Comparison of ENCODE assay signal across 13 mouse cellular contexts in genomic region chr10:41832191-41832590, GRCm38 (mm10). TPM values are rescaled to one million over a fixed set of nuclear protein-coding genes. Genes with fewer than 3 reads are reported as not detected.
DNase-seq lines count a peak whose midpoint lies in the region; ATAC-seq and TF ChIP-seq lines count a peak whose summit lies in the region.
"Had no signal": no experiment of that assay in that cellular context is flagged by ENCODE, and none has a peak within 500 bp of the region (broad histone marks: within the 10 kb centered on the region; RNA-seq: fewer than 3 reads in every experiment).

No protein-coding gene starts in this region.

- no peaks in the 10 kb centered on the region for H3K27me3 ChIP-seq in kidney, embryonic 16.5 days (ENCODE audit: insufficient read depth, low read length)
- no peaks in the 10 kb centered on the region for H3K27me3 ChIP-seq in kidney, adult 2 months (replicated peaks; ENCODE audit: control insufficient read depth, insufficient read depth, low read length)
- H3K27me3 ChIP-seq in embryonic facial prominence, embryonic 14.5 days (replicated peaks; ENCODE audit: control insufficient read depth, insufficient read depth, low read length): no peaks in the 10 kb centered on the region
- H3K27me3 ChIP-seq in myocyte (ENCODE audit: control insufficient read depth, insufficient read depth, insufficient read length): no peaks in the 10 kb centered on the region
- H3K27me3 ChIP-seq: forebrain, embryonic 13.5 days; liver, embryonic 15.5 days had no signal

- no peak overlapping the region for H3K9ac ChIP-seq in kidney, embryonic 16.5 days (replicated peaks; ENCODE audit: low read length)
- no peak overlapping the region for H3K9ac ChIP-seq in embryonic facial prominence, embryonic 14.5 days (ENCODE audit: low read depth, low read length)
- H3K9ac ChIP-seq: forebrain, embryonic 13.5 days; liver, embryonic 15.5 days had no signal

- H3K4me2 ChIP-seq in kidney, embryonic 16.5 days (replicated peaks; ENCODE audit: low read depth, low read length): no peak overlapping the region
- H3K4me2 ChIP-seq in embryonic facial prominence, embryonic 14.5 days (ENCODE audit: low read depth, low read length): no peak overlapping the region
- H3K4me2 ChIP-seq in myocyte (ENCODE audit: low read depth): no peak overlapping the region
- H3K4me2 ChIP-seq: forebrain, embryonic 13.5 days; liver, embryonic 15.5 days had no signal

- no peak overlapping the region for H3K27ac ChIP-seq in kidney, embryonic 16.5 days (ENCODE audit: low read length)
- no peak overlapping the region for H3K27ac ChIP-seq in kidney, adult 2 months (ENCODE audit: insufficient read depth, low read depth, low read length)
- H3K27ac ChIP-seq in embryonic facial prominence, embryonic 14.5 days (replicated peaks; ENCODE audit: low read depth, low read length): no peak overlapping the region
- H3K27ac ChIP-seq: forebrain, embryonic 13.5 days; liver, embryonic 15.5 days; macrophage had no signal

- WGBS in kidney, embryonic 16.5 days: 35% methylated on average over 6 of the region's 6 CpGs
- WGBS in kidney, adult 2 months: 74% methylated on average over 6 of the region's 6 CpGs
- WGBS in embryonic facial prominence, embryonic 14.5 days: 34% methylated on average over 6 of the region's 6 CpGs

- peaks cover 5% of the 10 kb centered on the region; the same call in 1 of the 2 replicates for H3K9me3 ChIP-seq in kidney, embryonic 16.5 days (ENCODE audit: low read length)
- H3K9me3 ChIP-seq in embryonic facial prominence, embryonic 14.5 days (ENCODE audit: control insufficient read depth, low read length): no peaks in the 10 kb centered on the region
- H3K9me3 ChIP-seq: forebrain, embryonic 13.5 days; liver, embryonic 15.5 days had no signal

- 0 out of 2 replicates have a peak, but pooled peaks cover 4% of the 10 kb centered on the region for H3K4me1 ChIP-seq in kidney, embryonic 16.5 days (ENCODE audit: insufficient read depth, low read length)
- no peaks in the 10 kb centered on the region for H3K4me1 ChIP-seq in kidney, adult 2 months (ENCODE audit: control insufficient read depth, insufficient read depth, low read length)
- H3K4me1 ChIP-seq in embryonic facial prominence, embryonic 14.5 days (ENCODE audit: control insufficient read depth, insufficient read depth, low read length): no peaks in the 10 kb centered on the region

- no peak for TF ChIP-seq POLR2A in kidney, adult 2 months (IDR thresholded peaks at IDR 0.05; ENCODE audit: low read depth, low read length)
- no peak for TF ChIP-seq POLR2A in myocyte (IDR thresholded peaks at IDR 0.05; ENCODE audit: insufficient read length, low read depth)

- H3ac ChIP-seq in myocyte (ENCODE audit: control insufficient read depth, insufficient read length): no peak overlapping the region

- no peak for TF ChIP-seq CTCF in kidney, adult 2 months (conservative IDR thresholded peaks at IDR 0.05; ENCODE audit: insufficient read depth, insufficient read length, low read depth, low read length)

- H3K36me3 ChIP-seq in kidney, embryonic 16.5 days (ENCODE audit: insufficient read depth, low read length): 0 out of 2 replicates have a peak, but pooled peaks cover 6% of the 10 kb centered on the region
- H3K36me3 ChIP-seq in kidney, adult 2 months (ENCODE audit: control insufficient read depth, insufficient read depth, low read length): no peaks in the 10 kb centered on the region
- H3K36me3 ChIP-seq in embryonic facial prominence, embryonic 14.5 days (ENCODE audit: control insufficient read depth, insufficient read depth, low read length): no peaks in the 10 kb centered on the region
- H3K36me3 ChIP-seq in myocyte (ENCODE audit: control insufficient read depth, insufficient read depth): no peaks in the 10 kb centered on the region

- intact Hi-C loops in left cerebral cortex, postnatal 25 days (cut with DNase I): loop anchor here (5.0 kb wide), 5 partner anchors 55 to 445 kb away; partner anchors contain the start of gene Foxo3

- peak; percentile 27 for DNase-seq in adrenal gland, postnatal 10 days
- no peak for DNase-seq in adrenal gland, adult 18-20 months (ENCODE audit: low spot score in 2 of 2)
- DNase-seq in kidney, adult 2 months: no peak
- peak; percentile 77 for DNase-seq in embryonic facial prominence, embryonic 14.5 days (ENCODE audit: low spot score)
- DNase-seq in thymus, postnatal 25 days: no peak
- DNase-seq in left cerebral cortex, postnatal 25 days (ENCODE audit: low spot score in 2 of 2): no peak
- DNase-seq: kidney, adult 8-10 months had no signal

- H3K79me2 ChIP-seq in myocyte (ENCODE audit: control insufficient read depth, insufficient read depth): peaks cover 6% of the 10 kb centered on the region

- H3K4me3 ChIP-seq in kidney, embryonic 16.5 days (ENCODE audit: low read length): no peak overlapping the region
- H3K4me3 ChIP-seq in kidney, adult 2 months (ENCODE audit: insufficient read depth, low read depth, low read length): no peak overlapping the region
- no peak overlapping the region for H3K4me3 ChIP-seq in embryonic facial prominence, embryonic 14.5 days (ENCODE audit: low read depth, low read length)
- H3K4me3 ChIP-seq in myocyte: no peak overlapping the region
- H3K4me3 ChIP-seq: forebrain, embryonic 13.5 days; liver, embryonic 15.5 days had no signal

- peak; percentile 87; the same call in 1 of the 2 replicates for ATAC-seq in kidney, embryonic 16.5 days (ENCODE audit: low FRiP score, low TSS enrichment)
- peak; percentile 86 for ATAC-seq in embryonic facial prominence, embryonic 14.5 days (ENCODE audit: low read depth)
- ATAC-seq: activated CD4-positive, CD25-positive, alpha-beta regulatory T cell, adult 4 months; forebrain, embryonic 13.5 days had no signal

TF ChIP-seq in myocyte, 11 proteins besides CTCF, POLR2A, EP300 and RAD21:
- TF ChIP-seq MYOG (IDR thresholded peaks at IDR 0.05; ENCODE audit: control insufficient read depth in 1 of 3, insufficient read depth in 1 of 3, insufficient read length in 2 of 3, low read depth in 2 of 3): peak; percentile 55 to 85 (median 69)
- TF ChIP-seq REST (IDR thresholded peaks at IDR 0.05; ENCODE audit: insufficient read depth, insufficient read length): no peak
- TF ChIP-seq TCF3 (IDR thresholded peaks at IDR 0.05; ENCODE audit: insufficient read length, low read depth): no peak
- no peak for TF ChIP-seq POLR2AphosphoS2 (IDR thresholded peaks at IDR 0.05; ENCODE audit: insufficient read length, low read depth)
- TF ChIP-seq MYOD1 (IDR thresholded peaks at IDR 0.05; ENCODE audit: control insufficient read depth in 1 of 3, insufficient read length in 2 of 3, low read depth in 2 of 3): peak; percentile 3 to 85 (median 78)
- no peak for TF ChIP-seq CEBPB (IDR thresholded peaks at IDR 0.05; ENCODE audit: insufficient read depth, poor library complexity, severe bottlenecking)
- no peak for TF ChIP-seq E2F4 (IDR thresholded peaks at IDR 0.05; ENCODE audit: insufficient read depth)
- peak; percentile 20 for TF ChIP-seq TCF12 (IDR thresholded peaks at IDR 0.05; ENCODE audit: insufficient read depth, poor library complexity, severe bottlenecking)
- no peak for TF ChIP-seq SRF (IDR thresholded peaks at IDR 0.05; ENCODE audit: control insufficient read depth, insufficient read length, low read depth)
- no peak for TF ChIP-seq USF1 (IDR thresholded peaks at IDR 0.05; ENCODE audit: low read depth)
- TF ChIP-seq MAX (IDR thresholded peaks at IDR 0.05; ENCODE audit: low read depth): no peak

RNA-seq across cellular contexts. Expression of gene Sesn1, which starts 22.5 kb away (rescaled TPM):
- total RNA-seq in adrenal gland, postnatal 10 days (2021): 10 to 100 TPM; 25.4 to 26.4 TPM
- 10 to 100 TPM; 17.0 to 19.9 TPM for total RNA-seq in adrenal gland, adult 18-20 months (2021)
- 36.8 and 38.9 TPM in 2 replicates for polyA plus RNA-seq in kidney, embryonic 16.5 days (2015; fragmentation: Nextera tagmentation; extraction: Ambion mirVana)
- 10.4 and 13.2 TPM in 2 replicates for polyA plus RNA-seq in kidney, adult 2 months (2012; rRNA removed)
- polyA plus RNA-seq in embryonic facial prominence, embryonic 14.5 days (2014; fragmentation: Nextera tagmentation; extraction: Ambion mirVana): 52.0 and 54.7 TPM in 2 replicates
- polyA plus RNA-seq in myocyte (2012; fragmentation: generic; extraction: Trizol): 9.7 TPM
- total RNA-seq in left cerebral cortex, postnatal 25 days (2021): 10 to 100 TPM; 50.9 to 51.2 TPM

RNA-seq across cellular contexts. Expression of gene Cep57l1, which starts 22.5 kb away (rescaled TPM):
- total RNA-seq in adrenal gland, postnatal 10 days (2021): 10 to 100 TPM in 1 of 2 experiments, 1 to 10 TPM in 1; 8.8 to 10.2 TPM
- 1 to 10 TPM; 4.0 to 4.5 TPM for total RNA-seq in adrenal gland, adult 18-20 months (2021)
- polyA plus RNA-seq in kidney, embryonic 16.5 days (2015; fragmentation: Nextera tagmentation; extraction: Ambion mirVana): 24.2 and 25.3 TPM in 2 replicates
- 1.6 and 1.9 TPM in 2 replicates for polyA plus RNA-seq in kidney, adult 2 months (2012; rRNA removed)
- 18.1 and 20.1 TPM in 2 replicates for polyA plus RNA-seq in embryonic facial prominence, embryonic 14.5 days (2014; fragmentation: Nextera tagmentation; extraction: Ambion mirVana)
- 3.3 TPM for polyA plus RNA-seq in myocyte (2012; fragmentation: generic; extraction: Trizol)
- total RNA-seq in left cerebral cortex, postnatal 25 days (2021): 1 to 10 TPM; 6.8 to 8.3 TPM

Comparison
In these comparisons a context has a peak if more than half of its experiments do, and no peak if none do; other contexts are left out.
1. DNase-seq: peak in adrenal gland, postnatal 10 days (single experiment) and embryonic facial prominence, embryonic 14.5 days (single experiment); none in adrenal gland, adult 18-20 months (0 of 2), kidney, adult 2 months (single experiment), thymus, postnatal 25 days (single experiment) and left cerebral cortex, postnatal 25 days (0 of 2).